Mouse (Mus musculus) kidney, adult 9 months (tissue): ENCODE measurements around the gene Prkrip1.
"Not testable (repeated sequence)": the region's sequence is repeated elsewhere in the genome, so short reads cannot be mapped to it uniquely, and the experiment has no call there.

ENCODE experiments used
- DNase-seq: peaks from one replicate; pipeline ENCODE4 v3.0.0; 2022

Gene Prkrip1

GRCm38 (mm10) chr5:136160084-136160483 is 38.7 kb downstream of the Prkrip1 start:
- DNase-seq, result not testable (repeated sequence)

- DNase-seq, result no peak
Observed at GRCm38 (mm10) chr5:136155399-136155798, 43.4 kb downstream of the Prkrip1 start.

GRCm38 (mm10) chr5:136152365-136152764 is 46.4 kb downstream of the Prkrip1 start:
- no peak for DNase-seq

- DNase-seq, result not testable (repeated sequence)
Observed at GRCm38 (mm10) chr5:136149134-136149576, 49.6 kb downstream of the Prkrip1 start.

- DNase-seq, result no peak
Observed at GRCm38 (mm10) chr5:136147704-136148103, 51.1 kb downstream of the Prkrip1 start.

- no peak for DNase-seq
Observed at GRCm38 (mm10) chr5:136146936-136147335, 51.8 kb downstream of the Prkrip1 start.

- no peak for DNase-seq
Observed at GRCm38 (mm10) chr5:136144606-136145430, 53.9 kb downstream of the Prkrip1 start.

- DNase-seq, result no peak
Observed at GRCm38 (mm10) chr5:136143161-136143755, 55.5 kb downstream of the Prkrip1 start.

GRCm38 (mm10) chr5:136142746-136143145 is 56.0 kb downstream of the Prkrip1 start:
- no peak for DNase-seq

GRCm38 (mm10) chr5:136140057-136140482 is 58.7 kb downstream of the Prkrip1 start:
- peak; percentile 35 for DNase-seq

- no peak for DNase-seq
Observed at GRCm38 (mm10) chr5:136139393-136139792, 59.4 kb downstream of the Prkrip1 start.

- DNase-seq, result peak; percentile 52
Observed at GRCm38 (mm10) chr5:136137658-136138274, 61.0 kb downstream of the Prkrip1 start.

GRCm38 (mm10) chr5:136136292-136136990 is 62.3 kb downstream of the Prkrip1 start:
- no peak for DNase-seq

- DNase-seq, result peak; percentile 98
Observed at GRCm38 (mm10) chr5:136135571-136136291, 63.0 kb downstream of the Prkrip1 start, which contains the start of the genes Lrwd1 and Alkbh4. TSS of gene Lrwd1 (minus strand) at chr5:136136074. TSS of gene Alkbh4 (plus strand) at chr5:136136146.
